Mouse (Mus musculus) MEL (cell line): ENCODE measurements around the gene Nsrp1. TPM values are rescaled to one million over a fixed set of nuclear protein-coding genes. Genes with fewer than 3 reads are reported as not detected.

Source experiments
- DNase-seq: peaks from one replicate; pipeline ENCODE4 v3.0.0; 2011; ENCODE audit warnings: low read depth, low spot score
- H3K27ac ChIP-seq: 2 replicates; pipeline ENCODE4 v1.5.1; 2012; ENCODE audit warnings: low read depth, mild to moderate bottlenecking, control low read depth, low read length, moderate library complexity; ENCODE audit not compliant: control insufficient read depth
- H3K27me3 ChIP-seq, 2 experiments: fragments of 150-350 bp in 1 of 2; sonication (generic) in 1 of 2; 2 replicates each; pipeline ENCODE4 v1.6.1; 2012; ENCODE audit warnings: low read length in 2 of 2, mild to moderate bottlenecking in 2 of 2, improper control_type of control experiment in 1 of 2, moderate library complexity in 1 of 2; ENCODE audit not compliant: insufficient read depth in 2 of 2, control insufficient read depth in 1 of 2
- H3K36me3 ChIP-seq, 2 experiments: 2 replicates each; pipeline ENCODE4 v1.6.1; 2012 to 2014; ENCODE audit warnings: low read length in 2 of 2, improper control_type of control experiment in 1 of 2, inconsistent platforms in 1 of 2, mild to moderate bottlenecking in 1 of 2; ENCODE audit not compliant: insufficient read depth in 2 of 2, control insufficient read depth in 1 of 2
- H3K4me1 ChIP-seq, 2 experiments: fragments of 150-350 bp in 1 of 2; sonication (generic) in 1 of 2; 2 replicates each; pipeline ENCODE4 v1.6.1; 2012; ENCODE audit warnings: low read length in 2 of 2, improper control_type of control experiment in 1 of 2, mild to moderate bottlenecking in 1 of 2; ENCODE audit not compliant: insufficient read depth in 2 of 2, control insufficient read depth in 1 of 2
- H3K4me3 ChIP-seq, 2 experiments: fragments of 150-350 bp in 1 of 2; sonication (generic) in 1 of 2; 2 replicates each; pipeline ENCODE4 v1.5.1; 2012; ENCODE audit warnings: low read depth in 2 of 2, low read length in 2 of 2, mild to moderate bottlenecking in 2 of 2, moderate library complexity in 2 of 2, control low read depth in 1 of 2, improper control_type of control experiment in 1 of 2; ENCODE audit not compliant: control insufficient read depth in 1 of 2, insufficient read depth in 1 of 2
- H3K79me2 ChIP-seq: 2 replicates; pipeline ENCODE4 v1.6.1; 2012; ENCODE audit warnings: mild to moderate bottlenecking, low read length, moderate library complexity; ENCODE audit not compliant: control insufficient read depth, poor library complexity, insufficient read depth
- H3K9ac ChIP-seq: 2 replicates; pipeline ENCODE4 v1.6.1; 2012; ENCODE audit warnings: low read depth, mild to moderate bottlenecking, control low read depth, low read length, moderate library complexity; ENCODE audit not compliant: control insufficient read depth, poor library complexity, severe bottlenecking
- H3K9me3 ChIP-seq: fragments of 150-350 bp; sonication (generic); replicated peaks from 2 replicates; pipeline ENCODE4 v1.6.1; 2012; ENCODE audit warnings: mild to moderate bottlenecking, low read length, improper control_type of control experiment, moderate library complexity; ENCODE audit not compliant: insufficient read depth
- CHD1 ChIP-seq: IDR thresholded peaks from 2 replicates; pipeline ENCODE4 v1.6.1; 2012; ENCODE audit warnings: low read depth, mild to moderate bottlenecking, inconsistent platforms, low read length, improper control_type of control experiment
- CHD2 ChIP-seq: IDR thresholded peaks from 2 replicates; pipeline ENCODE4 v1.6.1; 2011; ENCODE audit warnings: low read length, improper control_type of control experiment
- E2F4 ChIP-seq: IDR thresholded peaks from 2 replicates; pipeline ENCODE4 v1.6.1; 2011; ENCODE audit warnings: low read depth, low read length, improper control_type of control experiment, borderline replicate concordance
- ELF1 ChIP-seq: IDR thresholded peaks from 2 replicates; pipeline ENCODE4 v1.6.1; 2014; ENCODE audit warnings: low read depth, mild to moderate bottlenecking, inconsistent platforms, low read length, improper control_type of control experiment, moderate library complexity
- EP300 ChIP-seq, 2 experiments: IDR thresholded peaks; 2 replicates each; pipeline ENCODE4 v1.6.1; 2011; ENCODE audit warnings: improper control_type of control experiment in 2 of 2, low read length in 2 of 2, low read depth in 1 of 2, mild to moderate bottlenecking in 1 of 2
- ETS1 ChIP-seq: IDR thresholded peaks from 2 replicates; pipeline ENCODE4 v1.6.1; 2012; ENCODE audit warnings: low read depth, mild to moderate bottlenecking, inconsistent platforms, low read length, improper control_type of control experiment, moderate library complexity
- GABPA ChIP-seq: IDR thresholded peaks from 2 replicates; pipeline ENCODE4 v1.6.1; 2012; ENCODE audit warnings: low read depth, mild to moderate bottlenecking, inconsistent platforms, low read length, improper control_type of control experiment, moderate library complexity
- GATA1 ChIP-seq: IDR thresholded peaks from 2 replicates; pipeline ENCODE4 v1.6.1; 2011; ENCODE audit warnings: low read depth, low read length, improper control_type of control experiment
- HCFC1 ChIP-seq: IDR thresholded peaks from 2 replicates; pipeline ENCODE4 v1.6.1; 2012; ENCODE audit warnings: low read depth, mild to moderate bottlenecking, inconsistent platforms, low read length, improper control_type of control experiment, moderate library complexity
- JUND ChIP-seq: IDR thresholded peaks from 2 replicates; pipeline ENCODE4 v1.6.1; 2011; ENCODE audit warnings: low read depth, mild to moderate bottlenecking, improper control_type of control experiment, low read length
- KAT2A ChIP-seq: conservative IDR thresholded peaks from 2 replicates; pipeline ENCODE4 v1.6.1; 2012; ENCODE audit warnings: low read depth, low read length, improper control_type of control experiment, inconsistent platforms
- MAX ChIP-seq: IDR thresholded peaks from 2 replicates; pipeline ENCODE4 v1.6.1; 2011; ENCODE audit warnings: low read length, improper control_type of control experiment
- MAZ ChIP-seq: IDR thresholded peaks from 2 replicates; pipeline ENCODE4 v1.6.1; 2012; ENCODE audit warnings: low read depth, mild to moderate bottlenecking, inconsistent platforms, low read length, improper control_type of control experiment
- MEF2A ChIP-seq: IDR thresholded peaks from 2 replicates; pipeline ENCODE4 v1.6.1; 2014; ENCODE audit warnings: low read depth, mild to moderate bottlenecking, inconsistent platforms, low read length, improper control_type of control experiment; ENCODE audit not compliant: poor library complexity, insufficient replicate concordance, severe bottlenecking; ENCODE audit errors: extremely low read depth
- MYB ChIP-seq: IDR thresholded peaks from 2 replicates; pipeline ENCODE4 v1.6.1; 2011; ENCODE audit warnings: mild to moderate bottlenecking, low read depth, low read length, improper control_type of control experiment
- MYC ChIP-seq: IDR thresholded peaks from 2 replicates; pipeline ENCODE4 v1.6.1; 2011; ENCODE audit warnings: low read depth, mild to moderate bottlenecking, low read length, improper control_type of control experiment, moderate library complexity
- NELFE ChIP-seq: IDR thresholded peaks from 2 replicates; pipeline ENCODE4 v1.6.1; 2011; ENCODE audit warnings: low read depth, low read length, improper control_type of control experiment
- NRF1 ChIP-seq: IDR thresholded peaks from 2 replicates; pipeline ENCODE4 v1.6.1; 2014; ENCODE audit warnings: low read depth, mild to moderate bottlenecking, inconsistent platforms, low read length, improper control_type of control experiment, moderate library complexity; ENCODE audit not compliant: poor library complexity, insufficient read depth, severe bottlenecking
- POLR2A ChIP-seq, 2 experiments: IDR thresholded peaks; 2 replicates each; pipeline ENCODE4 v1.6.1; 2011 to 2012; ENCODE audit warnings: low read length in 2 of 2, mild to moderate bottlenecking in 2 of 2, control low read depth in 1 of 2, improper control_type of control experiment in 1 of 2, low read depth in 1 of 2, moderate library complexity in 1 of 2; ENCODE audit not compliant: control insufficient read depth in 1 of 2, insufficient read depth in 1 of 2, poor library complexity in 1 of 2
- POLR2AphosphoS2 ChIP-seq: IDR thresholded peaks from 2 replicates; pipeline ENCODE4 v1.6.1; 2011; ENCODE audit warnings: low read length, improper control_type of control experiment
- RCOR1 ChIP-seq: IDR thresholded peaks from 2 replicates; pipeline ENCODE4 v1.6.1; 2012; ENCODE audit warnings: low read depth, mild to moderate bottlenecking, inconsistent platforms, low read length, improper control_type of control experiment
- SIN3A ChIP-seq: IDR thresholded peaks from 2 replicates; pipeline ENCODE4 v1.6.1; 2012; ENCODE audit warnings: low read length, improper control_type of control experiment, inconsistent platforms
- SMC3 ChIP-seq: IDR thresholded peaks from 2 replicates; pipeline ENCODE4 v1.6.1; 2011; ENCODE audit warnings: low read depth, low read length, improper control_type of control experiment
- TAL1 ChIP-seq: IDR thresholded peaks from 2 replicates; pipeline ENCODE4 v1.6.1; 2012; ENCODE audit warnings: mild to moderate bottlenecking, inconsistent platforms, low read length, moderate library complexity, mixed read lengths
- TBP ChIP-seq: IDR thresholded peaks from 2 replicates; pipeline ENCODE4 v1.8.0; 2011; ENCODE audit warnings: low read depth, low read length, improper control_type of control experiment
- TCF12 ChIP-seq: IDR thresholded peaks from 2 replicates; pipeline ENCODE4 v1.6.1; 2014; ENCODE audit warnings: low read depth, mild to moderate bottlenecking, inconsistent platforms, low read length, improper control_type of control experiment, moderate library complexity
- UBTF ChIP-seq: IDR thresholded peaks from 2 replicates; pipeline ENCODE4 v1.6.1; 2012; ENCODE audit warnings: low read depth, mild to moderate bottlenecking, inconsistent platforms, low read length, improper control_type of control experiment, moderate library complexity, borderline replicate concordance; ENCODE audit not compliant: insufficient read depth
- USF2 ChIP-seq, 2 experiments: IDR thresholded peaks; 2 replicates each; pipeline ENCODE4 v1.6.1; 2011 to 2012; ENCODE audit warnings: improper control_type of control experiment in 2 of 2, low read length in 2 of 2, borderline replicate concordance in 1 of 2, inconsistent platforms in 1 of 2, low read depth in 1 of 2, mild to moderate bottlenecking in 1 of 2; ENCODE audit not compliant: insufficient read depth in 1 of 2
- ZC3H11A ChIP-seq: IDR thresholded peaks from 2 replicates; pipeline ENCODE4 v1.6.1; 2012; ENCODE audit warnings: low read depth, mild to moderate bottlenecking, inconsistent platforms, low read length, improper control_type of control experiment
- ZKSCAN1 ChIP-seq: IDR thresholded peaks from 2 replicates; pipeline ENCODE4 v1.6.1; 2012; ENCODE audit warnings: low read depth, mild to moderate bottlenecking, inconsistent platforms, low read length, improper control_type of control experiment, moderate library complexity
- ZMIZ1 ChIP-seq: IDR thresholded peaks from 2 replicates; pipeline ENCODE4 v1.6.1; 2012; ENCODE audit warnings: low read depth, mild to moderate bottlenecking, inconsistent platforms, low read length, improper control_type of control experiment, moderate library complexity
- ZNF384 ChIP-seq: IDR thresholded peaks from 2 replicates; pipeline ENCODE4 v1.6.1; 2012; ENCODE audit warnings: low read depth, mild to moderate bottlenecking, inconsistent platforms, low read length, improper control_type of control experiment
- polyA plus RNA-seq, 2 experiments: library from polyadenylated mRNA; stranded (reverse) in 1 of 2; unstranded in 1 of 2; fragments of >175 nt in 1 of 2; fragments of >200 nt in 1 of 2; gene quantifications; 2 replicates each; pipeline versions ENCODE4 v1.2.1 to v1.2.4; 2012; ENCODE audit warnings: low replicate concordance in 2 of 2, low read depth in 1 of 2; ENCODE audit not compliant: insufficient read length in 2 of 2, insufficient read depth in 1 of 2, missing spikeins in 1 of 2
- total RNA-seq: library from RNA; depleted of rRNA; stranded (reverse); fragments of 300-350 nt; gene quantifications from 2 replicates; pipeline ENCODE4 v1.2.3, GENCODE M21; 2012

The Nsrp1 gene
- total and polyA plus RNA-seq, 3 experiments = 21.0 to 140 (median 21.6) TPM

- H3K9ac ChIP-seq = no peak overlapping the region
- DNase-seq = peak; percentile 39
- TF ChIP-seq ETS1 = peak; percentile 32; the same call in 1 of the 2 replicates
- TF ChIP-seq EP300 (IDR thresholded peaks at IDR 0.05; ENCODE audit: low read depth in 1 of 2, low read length in 2 of 2) = peak; percentile 53 to 70; a peak in 3 of 4 replicates
- TF ChIP-seq POLR2A (IDR thresholded peaks at IDR 0.05; ENCODE audit: control insufficient read depth in 1 of 2, insufficient read depth in 1 of 2, low read depth in 1 of 2, low read length in 2 of 2, poor library complexity in 1 of 2) = no peak
- TF ChIP-seq TCF12 = 0 out of 2 replicates have a peak, but pooled peaks have one; percentile 24
- TF ChIP-seq KAT2A = no peak
- no peak for TF ChIP-seq ZC3H11A
- TF ChIP-seq MYC = no peak
- no peak for TF ChIP-seq MEF2A
- no peak for TF ChIP-seq ELF1
- no peak for TF ChIP-seq ZKSCAN1
- no peak for TF ChIP-seq MAX
- no peak for TF ChIP-seq ZMIZ1
- TF ChIP-seq NRF1 = no peak
- no peak for TF ChIP-seq HCFC1
- no peak for TF ChIP-seq MYB
- no peak for TF ChIP-seq SMC3
- peak; percentile 80 for TF ChIP-seq GATA1
- TF ChIP-seq SIN3A = no peak
- no peak for TF ChIP-seq E2F4
- peak; percentile 84 for TF ChIP-seq RCOR1
- TF ChIP-seq CHD1 = no peak
- no peak for TF ChIP-seq NELFE
- no peak for TF ChIP-seq USF2 (IDR thresholded peaks at IDR 0.05; ENCODE audit: borderline replicate concordance in 1 of 2, insufficient read depth in 1 of 2, low read depth in 1 of 2, low read length in 2 of 2)
- TF ChIP-seq UBTF = no peak
- TF ChIP-seq POLR2AphosphoS2 = no peak
- TF ChIP-seq MAZ = no peak
- no peak for TF ChIP-seq TAL1
- TF ChIP-seq GABPA = no peak
- TF ChIP-seq ZNF384 = no peak
- TF ChIP-seq CHD2 = no peak
- TF ChIP-seq JUND = no peak
- no peak for TF ChIP-seq TBP
- no peaks in the 10 kb centered on the region for H3K27me3 ChIP-seq
- H3K4me1 ChIP-seq = peaks cover 3 to 7% of the 10 kb centered on the region in 2 experiments; a peak in 2 of 4 replicates
- peaks cover 24% of the 10 kb centered on the region for H3K79me2 ChIP-seq
- peaks cover 4 to 23% of the 10 kb centered on the region in 2 experiments for H3K36me3 ChIP-seq
- no peaks in the 10 kb centered on the region for H3K9me3 ChIP-seq
- no peak overlapping the region for H3K27ac ChIP-seq
- H3K4me3 ChIP-seq = no peak overlapping the region
Observed at GRCm38 (mm10) chr11:77063406-77063805, 14.8 kb downstream of the Nsrp1 start.
